Mouse (Mus musculus) layer of hippocampus, postnatal 14 days (tissue): ENCODE results near the gene Hsd17b3. TPM values are rescaled to one million over a fixed set of nuclear protein-coding genes. Genes with fewer than 3 reads are reported as not detected.
A peak's percentile ranks its signal among the peaks of the same experiment; 100 is the strongest.

Source experiments
- DNase-seq, 2 experiments: peaks; one replicate each; pipeline ENCODE4 v3.0.0; 2021 to 2022; ENCODE audit warnings: low spot score in 2 of 2, mixed read lengths in 1 of 2
- long read RNA-seq, 2 experiments: library from polyadenylated mRNA; stranded (forward); transcript quantifications; one replicate each; pipeline ENCODE4 v2.0.0; 2021
- total RNA-seq, 2 experiments: library from RNA; stranded (reverse); gene quantifications; 2 replicates each; pipeline ENCODE4 v1.2.3; 2021

Gene Hsd17b3
- not detected for total RNA-seq
- long read RNA-seq, experiment 1: 0 reads
- long read RNA-seq, experiment 2, partial matches to known transcripts: 0 of 2 reads
- long read RNA-seq, experiment 2, other reads (novel, unspliced or antisense): 2 of 2 reads

DNA sequence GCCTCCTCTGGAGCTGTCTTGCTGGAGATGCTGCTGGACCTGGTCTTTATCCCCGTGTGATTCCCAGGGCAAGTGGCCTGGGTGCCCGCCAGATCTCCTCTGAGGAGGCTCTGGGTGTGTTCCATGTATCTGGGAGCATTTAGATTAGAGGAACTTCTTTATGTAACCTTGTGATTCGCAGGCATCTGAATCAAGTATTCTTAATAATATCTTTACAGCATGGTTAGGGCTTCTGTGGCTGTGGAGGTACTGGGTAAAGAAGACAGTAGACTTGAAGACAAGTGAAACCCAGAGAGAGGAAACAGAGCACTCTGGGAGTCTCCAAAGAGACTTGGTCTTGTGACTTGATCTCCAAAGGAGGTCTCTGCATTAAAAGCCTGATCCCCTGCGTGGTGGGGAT, at the start of gene Hsd17b3:
Gene Hsd17b3 (minus strand): TSS at position 101 of the 400 bp plus-strand sequence.
- no peak for DNase-seq

DNA sequence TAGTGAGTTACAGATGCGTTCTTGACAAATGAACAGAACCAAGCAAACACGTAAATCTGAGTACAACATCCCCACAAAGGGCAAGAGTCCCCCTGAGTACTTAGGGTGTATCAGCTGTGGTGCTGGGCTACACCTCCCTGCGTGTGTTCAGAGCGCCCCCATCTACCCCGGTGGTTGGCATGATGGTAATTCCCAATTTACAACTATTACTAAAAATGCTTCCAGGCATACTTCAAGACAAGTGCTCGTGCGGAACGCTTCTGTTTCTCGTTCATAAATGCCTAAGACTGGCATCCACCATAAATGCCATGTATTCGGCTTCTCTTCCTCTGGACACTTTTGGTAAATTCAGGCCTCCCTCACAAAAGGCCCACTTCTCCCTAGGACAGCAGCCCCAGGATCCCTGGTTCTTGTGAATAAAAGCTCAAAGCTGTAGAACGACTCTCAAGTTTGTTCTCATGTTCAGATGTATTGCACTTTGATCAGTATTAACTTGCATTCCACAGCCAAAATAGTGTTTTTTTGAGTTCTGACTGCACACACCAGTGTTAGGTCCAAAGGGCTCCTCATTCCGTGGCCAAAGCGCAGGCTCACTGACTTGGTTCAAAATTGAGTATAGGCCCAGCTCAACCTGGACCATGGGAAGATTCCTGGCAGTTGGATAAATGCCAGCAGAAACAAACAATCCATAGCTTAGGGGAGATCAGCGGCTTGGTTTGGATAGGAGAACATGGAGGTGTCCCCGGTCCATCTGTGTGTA, 40.8 kb upstream of the Hsd17b3 start:
- DNase-seq: peak; percentile 9 to 16

- no peak for DNase-seq
Observed at GRCm38 (mm10) chr13:64128858-64129615, 40.0 kb upstream of the Hsd17b3 start, which contains the start of gene Slc35d2. TSS of gene Slc35d2 (minus strand) at chr13:64129368.

DNA sequence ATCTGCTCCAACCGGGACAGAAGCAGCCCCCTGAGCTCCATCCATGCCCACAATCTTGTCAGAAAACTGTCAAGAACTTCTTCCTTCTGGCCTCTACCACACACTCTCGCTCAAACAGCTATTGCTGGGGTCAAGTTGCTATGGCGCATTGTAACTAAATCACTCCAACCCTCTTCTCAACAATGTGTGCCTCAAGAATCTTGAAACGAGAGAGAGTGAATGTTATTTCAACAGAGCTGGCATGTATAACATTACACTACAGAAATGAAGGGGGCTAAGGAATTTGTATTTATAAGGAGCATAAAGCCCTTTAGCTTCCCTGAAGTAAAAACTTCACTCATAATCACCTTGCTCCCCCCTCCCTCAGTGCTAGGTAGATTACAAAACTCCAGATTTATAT, 37.3 kb upstream of the Hsd17b3 start:
- no peak for DNase-seq

DNA sequence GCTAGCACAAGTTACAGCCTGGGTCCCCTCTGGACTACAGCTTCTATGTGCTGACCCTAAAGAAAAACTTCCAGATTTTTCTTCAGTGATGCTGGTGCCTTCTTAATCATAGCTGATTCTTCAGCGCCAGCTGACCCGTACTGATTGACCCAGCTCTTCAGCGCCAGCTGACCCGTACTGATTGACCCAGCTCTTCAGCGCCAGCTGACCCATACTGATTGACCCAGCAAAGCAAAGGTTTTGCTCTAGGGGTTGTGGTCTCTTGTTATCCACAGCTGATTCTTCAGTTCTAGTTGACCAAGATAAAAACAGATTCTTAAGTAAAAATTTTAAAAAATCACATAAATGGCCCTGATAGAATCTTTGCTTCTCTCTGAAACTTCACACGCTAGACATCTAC, 35.9 kb upstream of the Hsd17b3 start:
- DNase-seq: no peak

DNA sequence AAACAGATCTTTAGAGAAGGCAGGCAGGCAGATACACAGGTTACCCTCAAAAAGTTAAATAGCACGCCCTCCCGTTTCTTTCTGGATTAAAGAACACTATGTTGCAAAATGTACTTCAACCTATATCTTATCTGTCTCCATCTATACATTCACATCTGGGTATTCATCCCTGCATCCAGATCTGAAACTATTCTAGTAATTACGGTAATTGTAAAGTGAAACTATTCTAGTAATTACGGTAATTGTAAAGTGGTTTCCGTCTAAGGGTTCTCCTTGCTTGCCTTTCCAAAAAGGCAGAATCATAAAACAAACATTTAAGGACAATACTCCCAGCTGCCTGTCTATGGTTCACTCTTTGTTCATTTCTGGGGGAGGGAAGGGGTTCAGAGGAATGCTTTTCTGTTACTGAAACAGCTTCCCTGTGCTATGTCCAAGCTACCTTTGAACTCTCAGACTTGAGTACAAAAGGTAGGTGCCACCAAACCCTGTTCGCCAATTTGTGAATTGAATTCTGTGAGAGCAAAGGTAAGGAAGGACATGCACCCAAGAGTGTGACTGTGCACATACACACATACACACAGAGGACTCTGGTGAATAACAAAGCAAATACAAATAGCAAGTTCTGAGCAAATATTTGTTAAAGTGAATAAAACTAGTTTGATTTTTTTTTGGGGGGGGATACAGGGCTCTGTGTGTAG, 34.6 kb upstream of the Hsd17b3 start:
- no peak for DNase-seq

- no peak for DNase-seq
Observed at GRCm38 (mm10) chr13:64120760-64121159, 31.7 kb upstream of the Hsd17b3 start.

GRCm38 (mm10) chr13:64117442-64117841, 28.4 kb upstream of the Hsd17b3 start:
- DNase-seq: no peak

DNA sequence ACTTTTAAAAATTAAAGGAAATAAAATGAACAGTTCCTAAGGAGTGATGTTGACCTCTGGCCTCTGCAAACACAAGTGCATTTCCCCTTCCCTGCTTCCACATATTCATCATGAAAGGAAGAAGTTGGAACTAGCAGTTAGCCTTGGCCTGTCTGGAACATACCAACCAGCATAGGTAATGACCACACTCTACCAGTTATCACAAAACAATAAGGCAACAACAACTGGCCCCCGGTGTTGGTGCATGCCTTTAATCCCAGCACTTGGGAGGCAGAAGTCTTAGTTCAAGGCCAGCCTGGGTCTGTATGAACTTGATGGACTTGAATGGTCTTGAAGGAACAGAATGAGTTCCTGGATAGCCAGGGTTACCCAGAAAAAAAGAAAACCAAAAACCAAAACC, 21.4 kb upstream of the Hsd17b3 start:
- DNase-seq: no peak

- no peak for DNase-seq
Observed at GRCm38 (mm10) chr13:64108381-64108850, 19.4 kb upstream of the Hsd17b3 start.

- DNase-seq: no peak
Observed at GRCm38 (mm10) chr13:64107535-64107934, 18.5 kb upstream of the Hsd17b3 start.

DNA sequence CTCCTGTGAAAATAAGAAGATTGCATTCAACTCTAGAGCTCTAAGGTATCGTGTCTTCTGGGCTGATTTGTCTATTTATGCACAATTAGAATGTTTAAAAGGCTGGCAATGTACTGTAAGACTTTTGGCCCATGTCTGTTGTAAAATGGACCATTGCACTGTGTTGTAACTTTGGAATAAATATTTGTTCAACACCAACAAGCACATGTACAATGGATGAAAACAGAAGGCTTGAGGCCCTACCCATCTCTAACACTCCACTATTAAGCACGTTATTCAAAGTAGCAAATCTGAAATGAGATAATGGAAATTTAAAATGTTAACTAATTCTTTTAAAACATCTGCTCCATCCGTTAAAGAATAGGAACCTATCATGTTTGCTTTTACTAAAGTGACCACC, 18.1 kb upstream of the Hsd17b3 start:
- no peak for DNase-seq

DNA sequence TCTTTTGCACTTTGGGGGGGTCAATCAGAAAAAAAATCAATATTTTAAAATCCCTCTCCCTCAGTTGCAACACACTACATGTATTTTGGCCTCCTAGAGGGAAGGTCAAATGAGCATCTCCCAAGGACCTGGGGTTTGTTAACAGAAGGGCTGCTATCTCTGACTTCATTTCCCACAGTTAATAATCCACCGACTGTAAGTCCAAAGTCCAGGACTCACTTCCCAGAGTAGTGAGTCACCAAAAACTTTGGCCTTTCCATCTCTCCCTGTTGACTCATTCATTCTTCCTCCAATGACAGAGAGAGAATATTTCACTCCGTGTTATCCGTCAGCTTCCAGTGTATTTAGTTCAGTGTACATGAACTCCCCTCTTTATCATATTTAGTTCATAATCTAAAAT, 16.7 kb upstream of the Hsd17b3 start:
- no peak for DNase-seq

DNA sequence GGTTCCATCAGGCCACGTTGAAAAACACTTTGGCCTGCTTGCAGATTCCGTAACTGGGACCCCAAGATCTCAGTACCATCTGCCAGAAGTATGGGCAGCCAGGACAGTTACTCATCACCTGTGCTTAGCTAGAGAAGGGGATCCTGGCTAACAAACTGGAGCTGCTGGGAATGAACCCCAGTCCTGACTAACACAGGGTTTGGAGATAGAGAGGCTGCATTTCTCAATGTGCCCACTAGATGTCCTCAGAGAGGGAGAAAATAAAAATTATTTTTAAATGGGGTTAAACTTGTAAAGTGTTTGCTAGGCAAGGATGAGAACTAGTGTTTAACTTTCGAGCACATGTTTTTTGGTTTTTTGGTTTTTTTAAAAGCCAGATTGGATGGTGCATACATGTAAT, 11.2 kb upstream of the Hsd17b3 start:
- peak; percentile 24 to 51 for DNase-seq

DNA sequence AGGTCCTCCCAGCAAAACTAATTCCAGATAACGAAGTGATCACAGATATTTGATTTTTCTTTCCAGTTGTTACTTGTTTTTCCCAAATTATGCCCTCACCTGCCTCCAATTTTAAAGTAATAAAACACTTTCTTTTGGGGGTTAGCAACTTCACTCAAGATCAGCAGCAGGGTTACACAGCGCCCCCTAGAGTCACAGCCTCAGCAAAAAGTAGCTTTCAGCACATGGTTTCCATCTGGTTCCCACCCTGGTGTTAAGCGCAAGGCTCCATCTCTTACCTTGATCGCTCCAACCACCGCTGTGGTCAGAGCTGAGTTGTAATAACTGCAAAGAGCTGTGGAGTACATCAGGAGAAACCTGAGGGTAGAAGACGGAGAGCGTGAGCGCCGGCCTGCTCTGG, 10.0 kb upstream of the Hsd17b3 start:
- no peak for DNase-seq

DNA sequence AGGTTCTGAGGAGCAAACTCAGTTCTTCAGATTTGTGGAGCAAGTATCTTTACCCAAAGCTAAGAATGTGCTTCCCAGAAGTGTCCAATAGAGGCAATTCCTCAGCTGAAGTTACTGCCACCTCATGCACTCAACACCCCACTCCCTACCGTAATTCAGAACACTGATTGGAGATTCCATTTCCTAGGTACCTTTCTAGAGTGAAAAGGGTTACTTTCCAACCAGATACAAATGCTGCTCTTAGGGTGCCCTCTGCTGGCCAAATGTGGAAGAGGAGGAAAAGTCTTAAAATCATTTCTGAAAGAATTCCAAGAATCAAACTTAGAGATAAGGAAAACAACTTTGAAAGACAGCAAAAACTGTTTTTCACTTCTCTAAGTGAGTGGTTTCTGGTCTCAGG, 4.3 kb upstream of the Hsd17b3 start:
- peak; percentile 60 to 78 for DNase-seq

DNA sequence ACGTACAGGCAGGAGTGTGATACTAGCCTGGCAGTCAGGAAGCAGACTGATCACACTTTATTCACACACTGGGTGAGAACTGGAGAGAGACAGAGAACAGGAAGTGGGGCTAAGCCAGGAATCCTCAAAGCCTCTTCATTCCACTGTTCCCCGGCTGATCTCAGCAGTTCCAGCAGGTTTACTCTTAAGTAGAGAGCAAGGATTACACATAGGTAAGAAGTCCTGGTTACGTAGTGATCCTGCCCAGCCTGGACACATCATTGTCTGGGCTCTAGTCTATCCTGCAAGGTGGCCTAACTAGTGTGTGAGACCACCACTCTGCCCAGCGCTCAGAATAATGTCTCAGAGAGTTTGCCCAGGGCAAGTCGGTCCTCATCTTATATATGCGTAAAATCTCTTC, 3.7 kb upstream of the Hsd17b3 start:
- no peak for DNase-seq

DNA sequence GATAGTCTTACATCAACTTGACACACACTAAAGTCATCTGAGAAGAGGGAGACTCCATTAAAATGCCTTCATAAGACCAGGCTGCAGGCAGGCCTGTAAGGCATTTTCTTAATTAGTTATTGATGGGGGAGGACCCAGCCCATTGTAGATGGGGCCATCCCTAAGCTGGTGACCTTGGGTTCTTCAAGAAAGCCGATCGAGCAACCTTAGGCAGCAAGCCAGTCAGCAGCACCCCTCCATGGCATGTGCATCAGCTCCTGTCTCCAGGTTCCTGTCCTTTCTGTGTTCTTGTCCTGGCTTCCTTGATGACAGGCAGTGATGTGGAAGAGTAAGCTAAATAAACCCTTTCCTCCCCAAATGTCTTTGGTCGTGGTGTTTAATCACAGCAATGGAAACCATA, 3.1 kb upstream of the Hsd17b3 start:
- no peak for DNase-seq

DNA sequence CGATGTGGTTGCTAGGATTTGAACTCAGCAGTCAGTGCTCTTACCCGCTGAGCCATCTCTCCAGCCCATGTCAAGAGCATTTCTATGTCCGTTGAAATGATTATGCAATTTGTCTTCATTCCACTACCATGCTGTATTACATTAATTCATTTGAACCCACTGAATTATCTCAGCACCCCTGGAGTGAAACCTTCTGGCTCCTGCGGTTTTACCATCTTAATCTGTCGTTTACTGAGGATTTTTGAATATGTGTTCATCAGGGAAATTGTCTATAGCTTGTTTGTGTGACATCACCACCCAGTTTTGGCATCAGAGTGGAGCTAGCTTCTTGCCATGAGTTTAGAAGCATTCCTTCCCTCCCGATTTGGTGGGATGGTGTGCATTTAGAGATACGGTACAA, 2.0 kb upstream of the Hsd17b3 start:
- no peak for DNase-seq

DNA sequence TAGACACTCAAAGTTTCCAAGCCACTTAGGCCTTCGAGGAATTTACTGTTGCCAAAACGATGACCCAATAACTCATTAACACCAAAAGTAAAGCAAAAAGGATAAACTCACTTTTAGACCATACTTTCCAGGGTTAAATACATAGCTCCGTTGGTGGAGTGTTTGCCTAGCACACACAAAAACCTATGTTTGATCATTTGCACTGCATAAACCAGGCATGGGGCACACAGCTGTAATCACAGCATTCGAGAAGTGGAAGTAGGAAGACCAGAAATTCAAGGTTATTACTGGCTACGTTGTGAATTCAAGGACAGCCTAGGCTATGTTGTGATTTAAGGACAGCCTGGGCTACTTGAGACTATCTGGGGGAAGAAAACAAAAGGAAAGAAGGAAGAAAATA, 1.2 kb upstream of the Hsd17b3 start:
- DNase-seq: no peak

- no peak for DNase-seq
Observed at GRCm38 (mm10) chr13:64088057-64088456, 973 bp downstream of the Hsd17b3 start.

DNA sequence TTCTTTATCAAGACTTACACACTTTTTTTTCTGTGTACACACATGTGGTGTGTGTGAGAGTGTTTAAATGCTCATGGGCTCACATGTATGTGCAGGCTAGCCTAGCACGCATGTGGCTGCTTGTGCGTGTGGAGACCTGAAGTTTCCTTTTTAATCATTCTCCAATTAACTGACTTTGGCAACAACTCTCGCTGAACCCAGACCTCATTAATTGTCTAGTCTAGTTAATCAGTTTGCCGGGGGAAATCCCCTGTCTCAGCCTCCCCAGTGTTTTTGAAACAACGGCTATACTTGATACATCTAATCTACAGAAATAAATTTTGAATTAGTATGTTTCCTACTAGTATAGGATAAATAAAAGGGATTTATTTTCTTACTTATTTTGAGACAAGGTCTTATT, 3.0 kb downstream of the Hsd17b3 start:
- no peak for DNase-seq
